Mouse (Mus musculus) leukemia stem cell, adult 10-12 weeks (primary cell): Measurements from ENCODE around the gene Hist1h2ak. TPM values are rescaled to one million over a fixed set of nuclear protein-coding genes. Genes with fewer than 3 reads are reported as not detected.

ENCODE experiments used
- polyA plus RNA-seq: library from polyadenylated mRNA; stranded (reverse); fragments of >175 nt; gene quantifications from 2 replicates; pipeline ENCODE4 v1.2.3, GENCODE M21; 2012; ENCODE audit warnings: low replicate concordance

Gene Hist1h2ak
- polyA plus RNA-seq = 161 and 169 TPM in 2 replicates

DNA sequence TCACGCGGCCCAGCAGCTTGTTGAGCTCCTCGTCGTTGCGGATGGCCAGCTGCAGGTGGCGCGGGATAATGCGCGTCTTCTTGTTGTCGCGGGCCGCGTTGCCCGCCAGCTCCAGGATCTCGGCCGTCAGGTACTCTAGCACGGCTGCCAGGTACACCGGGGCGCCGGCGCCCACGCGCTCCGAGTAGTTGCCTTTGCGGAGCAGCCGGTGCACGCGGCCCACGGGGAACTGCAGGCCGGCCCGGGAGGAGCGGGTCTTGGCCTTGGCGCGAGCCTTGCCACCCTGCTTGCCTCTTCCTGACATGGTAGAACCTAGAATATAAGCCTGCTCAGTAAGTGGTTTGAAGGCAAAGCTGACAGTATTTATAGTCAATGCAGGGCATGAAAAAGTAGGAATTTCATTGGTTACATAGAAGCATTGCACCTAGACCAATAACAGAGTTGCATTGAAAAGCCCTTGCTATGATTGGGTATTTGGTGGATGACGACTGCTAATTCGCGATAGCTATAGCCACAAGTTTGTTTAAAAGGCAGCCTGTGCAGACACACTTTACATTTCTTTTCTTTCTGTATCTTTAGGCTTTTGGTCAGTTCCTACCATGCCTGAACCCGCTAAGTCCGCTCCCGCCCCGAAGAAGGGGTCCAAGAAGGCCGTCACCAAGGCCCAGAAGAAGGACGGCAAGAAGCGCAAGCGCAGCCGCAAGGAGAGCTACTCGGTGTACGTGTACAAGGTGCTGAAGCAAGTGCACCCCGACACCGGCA lies at the start of gene Hist1h2ak, which contains the start of gene Hist1h2bn:
Gene Hist1h2ak (minus strand): TSS at position 304 of the 762 bp plus-strand sequence.
Gene Hist1h2bn (plus strand): TSS at position 600 of the 762 bp plus-strand sequence.

DNA sequence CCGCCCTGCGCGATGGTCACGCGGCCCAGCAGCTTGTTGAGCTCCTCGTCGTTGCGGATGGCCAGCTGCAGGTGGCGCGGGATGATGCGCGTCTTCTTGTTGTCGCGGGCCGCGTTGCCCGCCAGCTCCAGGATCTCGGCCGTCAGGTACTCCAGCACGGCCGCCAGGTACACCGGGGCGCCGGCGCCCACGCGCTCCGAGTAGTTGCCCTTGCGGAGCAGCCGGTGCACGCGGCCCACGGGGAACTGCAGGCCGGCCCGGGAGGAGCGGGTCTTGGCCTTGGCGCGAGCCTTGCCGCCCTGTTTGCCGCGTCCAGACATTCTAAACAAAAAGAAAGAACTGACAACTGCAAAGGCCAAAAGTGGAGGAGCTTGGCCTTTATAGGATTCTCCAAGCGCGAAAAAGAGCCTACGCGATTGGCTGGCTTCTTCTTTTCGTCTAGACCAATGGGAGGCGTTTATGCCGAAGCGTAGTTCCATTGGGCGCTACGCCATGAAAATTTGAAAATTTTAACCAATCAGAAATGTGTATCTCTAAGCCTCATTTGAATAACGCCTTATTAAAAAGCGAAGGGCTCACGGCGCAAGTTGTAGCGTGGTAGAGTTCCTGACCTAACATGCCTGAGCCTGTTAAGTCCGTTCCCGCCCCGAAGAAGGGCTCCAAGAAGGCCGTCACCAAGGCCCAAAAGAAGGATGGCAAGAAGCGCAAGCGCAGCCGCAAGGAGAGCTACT lies 33.4 kb upstream of the Hist1h2ak start, which contains the start of the genes Hist1h2an and Hist1h2bp:
Gene Hist1h2an (minus strand): TSS at position 320 of the 731 bp plus-strand sequence.
Gene Hist1h2bp (plus strand): TSS at position 563 of the 731 bp plus-strand sequence.

DNA sequence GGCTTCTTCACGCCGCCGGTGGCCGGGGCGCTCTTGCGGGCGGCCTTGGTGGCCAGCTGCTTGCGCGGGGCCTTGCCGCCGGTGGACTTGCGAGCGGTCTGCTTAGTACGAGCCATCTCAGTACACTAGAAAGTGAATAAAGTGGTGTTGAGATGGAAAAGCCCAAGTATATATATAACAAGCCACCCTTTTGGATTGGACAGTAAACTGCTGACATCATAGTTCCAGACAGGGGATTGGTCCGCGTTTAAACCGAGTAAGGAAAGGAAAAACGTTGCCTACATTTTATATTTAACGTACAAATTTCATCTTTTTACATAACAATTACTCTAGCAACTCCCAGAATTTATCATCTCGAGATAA lies 29.6 kb upstream of the Hist1h2ak start, which contains the start of gene Hist1h3i:
Gene Hist1h3i (minus strand): TSS at position 116 of the 363 bp plus-strand sequence.

DNA sequence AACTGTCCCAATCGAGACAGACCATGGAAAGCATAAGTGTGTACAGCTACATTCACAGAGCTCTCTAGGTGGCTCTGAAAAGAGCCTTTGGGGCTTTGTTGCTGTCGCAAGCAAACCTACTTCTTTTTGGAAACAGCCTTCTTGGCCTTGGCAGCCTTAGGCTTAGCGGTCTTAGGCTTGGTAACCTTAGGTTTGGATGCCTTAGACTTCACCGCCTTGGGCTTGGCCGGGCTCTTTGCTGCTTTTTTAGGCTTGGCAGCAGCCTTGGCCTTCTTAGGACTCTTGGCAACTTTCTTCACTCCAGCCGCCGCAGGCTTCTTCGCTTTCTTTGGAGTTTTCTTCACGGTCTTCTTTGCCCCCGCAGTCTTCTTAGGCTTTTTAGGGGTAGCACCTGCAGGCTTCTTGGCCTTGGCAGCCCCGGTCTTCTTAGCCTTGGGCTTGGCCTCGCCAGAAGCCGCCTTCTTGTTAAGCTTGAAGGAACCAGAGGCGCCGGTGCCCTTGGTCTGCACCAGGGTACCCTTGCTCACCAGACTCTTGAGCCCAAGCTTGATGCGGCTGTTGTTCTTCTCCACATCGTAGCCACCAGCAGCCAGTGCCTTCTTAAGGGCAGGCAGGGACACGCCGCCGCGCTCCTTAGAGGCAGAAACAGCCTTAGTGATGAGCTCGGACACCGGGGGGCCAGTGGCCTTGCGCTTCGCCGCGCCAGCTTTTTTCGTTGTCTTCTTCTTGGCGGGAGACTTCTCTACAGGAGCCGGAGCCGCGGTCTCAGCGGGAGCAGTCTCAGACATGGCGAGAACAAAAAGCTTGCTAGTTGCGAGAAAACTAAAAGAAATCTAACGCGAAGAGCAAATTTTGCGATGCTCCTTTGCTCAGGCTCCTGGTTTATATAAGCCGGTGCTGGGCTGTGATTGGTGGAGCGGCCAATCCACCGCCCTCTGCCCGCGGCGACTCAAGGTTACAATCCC lies 26.4 kb upstream of the Hist1h2ak start, which contains the start of gene Hist1h1b:
Gene Hist1h1b (minus strand): TSS at position 859 of the 965 bp plus-strand sequence.

DNA sequence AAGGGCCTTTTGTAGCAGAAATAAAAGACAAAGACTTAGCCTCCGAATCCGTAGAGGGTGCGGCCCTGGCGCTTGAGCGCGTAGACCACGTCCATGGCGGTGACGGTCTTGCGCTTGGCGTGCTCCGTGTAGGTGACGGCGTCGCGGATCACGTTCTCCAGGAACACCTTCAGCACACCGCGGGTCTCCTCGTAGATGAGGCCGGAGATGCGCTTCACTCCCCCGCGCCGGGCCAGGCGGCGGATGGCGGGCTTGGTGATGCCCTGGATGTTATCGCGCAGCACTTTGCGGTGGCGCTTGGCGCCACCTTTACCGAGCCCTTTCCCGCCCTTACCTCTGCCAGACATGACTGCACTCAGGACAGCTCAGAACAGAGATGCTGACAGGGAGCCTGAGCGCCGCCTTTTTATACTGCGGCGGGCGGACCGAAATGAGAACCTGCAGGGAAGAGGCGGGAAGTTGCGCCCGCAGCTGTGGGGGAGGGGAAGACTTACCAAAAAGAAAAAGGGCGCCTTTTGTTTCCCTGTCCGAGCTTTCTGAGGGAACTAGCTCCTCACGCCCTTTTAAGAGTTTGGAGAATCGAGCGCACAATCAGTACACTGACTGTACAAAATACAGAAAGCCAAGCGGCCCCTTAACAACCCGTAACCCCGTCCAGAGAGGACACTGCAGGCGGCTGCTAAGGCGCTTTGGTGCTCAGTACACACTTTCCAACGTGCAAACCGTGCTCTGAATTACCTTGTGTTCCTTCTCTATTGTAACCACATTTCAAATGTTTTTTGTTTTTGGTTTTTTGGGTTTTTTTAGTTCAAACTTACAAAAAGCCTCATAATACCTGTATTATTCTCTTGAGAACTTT lies 3.2 kb downstream of the Hist1h2ak start, which contains the start of gene Hist1h4k:
Gene Hist1h4k (minus strand): TSS at position 347 of the 859 bp plus-strand sequence.

DNA sequence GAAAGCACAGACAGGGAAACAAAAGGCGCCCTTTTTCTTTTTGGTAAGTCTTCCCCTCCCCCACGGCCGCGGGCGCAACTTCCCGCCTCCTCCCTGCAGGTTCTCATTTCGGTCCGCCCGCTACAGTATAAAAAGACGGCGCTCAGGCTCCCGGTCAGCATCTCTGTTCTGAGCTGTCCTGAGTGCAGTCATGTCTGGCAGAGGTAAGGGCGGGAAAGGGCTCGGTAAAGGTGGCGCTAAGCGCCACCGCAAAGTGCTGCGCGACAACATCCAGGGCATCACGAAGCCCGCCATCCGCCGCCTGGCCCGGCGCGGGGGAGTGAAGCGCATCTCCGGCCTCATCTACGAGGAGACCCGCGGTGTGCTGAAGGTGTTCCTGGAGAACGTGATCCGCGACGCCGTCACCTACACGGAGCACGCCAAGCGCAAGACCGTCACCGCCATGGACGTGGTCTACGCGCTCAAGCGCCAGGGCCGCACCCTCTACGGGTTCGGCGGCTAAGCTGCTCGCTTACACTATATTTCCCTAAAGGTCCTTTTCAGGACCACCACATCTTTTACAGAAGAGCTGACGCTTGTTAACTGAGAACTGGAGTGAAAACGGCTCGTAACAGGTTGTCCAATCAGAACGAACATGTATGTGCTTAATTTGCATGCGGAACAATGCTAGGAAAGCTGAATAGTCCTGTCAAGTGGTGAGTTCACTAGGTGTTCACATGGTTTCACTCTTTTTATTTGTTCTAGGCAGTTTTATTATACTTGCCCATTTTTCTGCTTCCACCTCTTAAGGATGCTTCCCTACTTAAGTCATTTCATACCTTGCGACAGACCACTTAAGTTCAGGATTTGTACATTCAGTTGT lies 18.5 kb downstream of the Hist1h2ak start, which contains the start of gene Hist1h4j:
Gene Hist1h4j (plus strand): TSS at position 159 of the 862 bp plus-strand sequence.

DNA sequence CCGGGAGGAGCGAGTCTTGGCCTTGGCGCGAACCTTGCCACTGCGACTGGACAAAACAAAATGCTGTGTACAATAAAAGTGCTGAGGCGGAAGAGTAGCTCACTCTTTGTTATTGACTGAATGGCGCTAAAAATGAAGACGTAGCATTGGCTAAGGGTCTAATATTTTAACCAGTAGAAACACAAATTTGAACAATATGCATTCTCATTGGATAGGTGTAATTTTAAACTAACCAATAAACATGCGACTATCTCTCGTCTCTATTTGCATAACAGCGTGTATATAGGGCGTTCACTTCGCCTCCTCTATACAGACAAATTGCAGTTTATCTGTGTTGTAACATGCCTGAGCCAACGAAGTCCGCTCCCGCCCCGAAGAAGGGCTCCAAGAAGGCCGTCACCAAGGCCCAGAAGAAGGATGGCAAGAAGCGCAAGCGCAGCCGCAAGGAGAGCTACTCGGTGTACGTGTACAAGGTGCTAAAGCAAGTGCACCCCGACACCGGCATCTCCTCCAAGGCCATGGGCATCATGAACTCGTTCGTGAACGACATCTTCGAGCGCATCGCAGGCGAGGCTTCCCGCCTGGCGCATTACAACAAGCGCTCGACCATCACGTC lies 31.8 kb downstream of the Hist1h2ak start, which contains the start of gene Hist1h2bm:
Gene Hist1h2bm (plus strand): TSS at position 288 of the 616 bp plus-strand sequence.

DNA sequence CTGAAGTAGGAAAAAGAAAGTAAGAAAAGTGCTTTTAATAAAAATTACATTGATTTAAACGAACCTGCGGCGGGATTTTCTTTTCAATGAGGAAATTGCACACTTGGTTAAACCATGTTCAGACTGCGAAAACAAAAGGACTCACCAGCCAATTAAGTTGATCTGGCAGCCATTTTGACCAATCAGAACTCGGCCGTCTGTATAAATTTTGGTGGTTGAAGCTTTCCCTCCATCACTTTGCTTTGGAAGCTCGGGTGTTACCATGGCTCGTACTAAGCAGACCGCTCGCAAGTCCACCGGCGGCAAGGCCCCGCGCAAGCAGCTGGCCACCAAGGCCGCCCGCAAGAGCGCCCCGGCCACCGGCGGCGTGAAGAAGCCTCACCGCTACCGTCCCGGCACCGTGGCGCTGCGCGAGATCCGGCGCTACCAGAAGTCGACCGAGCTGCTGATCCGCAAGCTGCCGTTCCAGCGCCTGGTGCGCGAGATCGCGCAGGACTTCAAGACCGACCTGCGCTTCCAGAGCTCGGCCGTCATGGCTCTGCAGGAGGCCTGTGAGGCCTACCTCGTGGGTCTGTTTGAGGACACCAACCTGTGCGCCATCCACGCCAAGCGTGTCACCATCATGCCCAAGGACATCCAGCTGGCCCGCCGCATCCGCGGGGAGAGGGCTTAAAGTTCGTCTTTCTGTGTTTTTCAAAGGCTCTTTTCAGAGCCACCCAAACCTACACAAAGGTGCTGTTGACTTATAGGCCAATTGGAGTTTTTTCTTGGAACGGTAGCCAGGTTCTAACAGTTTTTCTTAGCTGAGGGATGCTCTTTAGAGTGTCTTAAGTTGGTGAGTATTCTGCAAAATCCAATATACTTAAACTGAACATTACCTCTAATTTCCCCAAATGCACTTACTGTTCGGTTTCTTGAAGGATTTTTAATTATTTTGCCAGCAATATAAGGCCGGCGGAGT lies 36.0 kb downstream of the Hist1h2ak start, which contains the start of gene Hist1h3h:
Gene Hist1h3h (plus strand): TSS at position 263 of the 961 bp plus-strand sequence.

DNA sequence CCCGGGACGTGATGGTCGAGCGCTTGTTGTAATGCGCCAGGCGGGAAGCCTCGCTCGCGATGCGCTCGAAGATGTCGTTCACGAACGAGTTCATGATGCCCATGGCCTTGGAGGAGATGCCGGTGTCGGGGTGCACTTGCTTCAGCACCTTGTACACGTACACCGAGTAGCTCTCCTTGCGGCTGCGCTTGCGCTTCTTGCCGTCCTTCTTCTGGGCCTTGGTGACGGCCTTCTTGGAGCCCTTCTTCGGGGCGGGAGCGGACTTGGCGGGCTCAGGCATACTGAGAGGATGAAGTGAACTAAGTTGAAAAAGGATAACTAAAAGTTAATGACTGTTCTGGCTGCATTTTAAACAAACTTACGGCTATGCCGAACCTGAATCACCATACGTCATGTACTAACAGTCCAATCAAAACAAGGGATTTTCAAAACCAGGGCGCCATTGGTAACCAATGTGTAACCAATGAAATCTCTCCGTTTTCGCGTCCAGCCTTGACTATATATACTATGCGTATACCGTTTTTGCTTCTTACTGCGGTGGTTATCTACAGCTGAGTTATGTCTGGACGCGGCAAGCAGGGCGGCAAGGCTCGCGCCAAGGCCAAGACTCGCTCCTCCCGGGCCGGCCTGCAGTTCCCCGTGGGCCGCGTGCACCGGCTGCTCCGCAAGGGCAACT lies 37.6 kb downstream of the Hist1h2ak start, which contains the start of the genes Hist1h2bl and Hist1h2ai:
Gene Hist1h2bl (minus strand): TSS at position 280 of the 676 bp plus-strand sequence.
Gene Hist1h2ai (plus strand): TSS at position 559 of the 676 bp plus-strand sequence.

Other genes starting within 250 kb of the Hist1h2ak start
- 0.74 and 1.9 TPM in 2 replicates for gene Zkscan8, start 222.7 kb downstream of the Hist1h2ak start, polyA plus RNA-seq
- not detected in 2 replicates for gene Olfr1366, start 211.0 kb downstream of the Hist1h2ak start, polyA plus RNA-seq
- gene Olfr1535, start 193.9 kb downstream of the Hist1h2ak start, polyA plus RNA-seq = not detected in 2 replicates
- gene Olfr1364, start 172.1 kb downstream of the Hist1h2ak start, polyA plus RNA-seq = not detected in 2 replicates
- gene Olfr1362, start 139.8 kb downstream of the Hist1h2ak start, polyA plus RNA-seq = not detected in 2 replicates
- not detected in 2 replicates for gene Olfr11, start 111.3 kb downstream of the Hist1h2ak start, polyA plus RNA-seq
- gene Olfr1361, start 90.4 kb downstream of the Hist1h2ak start, polyA plus RNA-seq = not detected in 2 replicates
- not detected in 2 replicates for gene Olfr1360, start 76.4 kb downstream of the Hist1h2ak start, polyA plus RNA-seq
- gene Olfr1359, start 55.7 kb downstream of the Hist1h2ak start, polyA plus RNA-seq = not detected in 2 replicates
- gene Hist1h2bl, start 37.7 kb downstream of the Hist1h2ak start, polyA plus RNA-seq = 5.9 and 13.2 TPM in 2 replicates
- gene Hist1h2ai, start 37.4 kb downstream of the Hist1h2ak start, polyA plus RNA-seq = 24.1 and 37.8 TPM in 2 replicates
- gene Hist1h3h, start 36.2 kb downstream of the Hist1h2ak start, polyA plus RNA-seq = 93.1 and 144 TPM in 2 replicates
- gene Hist1h2bm, start 31.8 kb downstream of the Hist1h2ak start, polyA plus RNA-seq = 3.5 and 3.9 TPM in 2 replicates
- 6.0 and 8.5 TPM in 2 replicates for gene Hist1h4j, start 18.8 kb downstream of the Hist1h2ak start, polyA plus RNA-seq
- gene Hist1h4k, start 3.3 kb downstream of the Hist1h2ak start, polyA plus RNA-seq = 44.9 and 90.4 TPM in 2 replicates
- 5.3 and 11.0 TPM in 2 replicates for gene Hist1h2bn, start 296 bp upstream of the Hist1h2ak start, polyA plus RNA-seq
- gene Hist1h1b, start 26.8 kb upstream of the Hist1h2ak start, polyA plus RNA-seq = 3.5 and 3.7 TPM in 2 replicates
- 8.4 and 51.9 TPM in 2 replicates for gene Hist1h3i, start 29.5 kb upstream of the Hist1h2ak start, polyA plus RNA-seq
- gene Hist1h2an, start 33.4 kb upstream of the Hist1h2ak start, polyA plus RNA-seq = 52.7 and 74.5 TPM in 2 replicates
- gene Hist1h2bp, start 33.6 kb upstream of the Hist1h2ak start, polyA plus RNA-seq = 3.2 and 6.2 TPM in 2 replicates
- 6.5 and 15.6 TPM in 2 replicates for gene Hist1h2bq, start 56.4 kb upstream of the Hist1h2ak start, polyA plus RNA-seq
- gene Hist1h2ao, start 56.6 kb upstream of the Hist1h2ak start, polyA plus RNA-seq = 23,509 and 33,455 TPM in 2 replicates
- gene Hist1h4m, start 57.9 kb upstream of the Hist1h2ak start, polyA plus RNA-seq = 65.5 and 70.3 TPM in 2 replicates
- gene Hist1h4n, start 78.4 kb upstream of the Hist1h2ak start, polyA plus RNA-seq = 2.9 and 3.1 TPM in 2 replicates
- 6,280 and 19,065 TPM in 2 replicates for gene Hist1h2ap, start 79.7 kb upstream of the Hist1h2ak start, polyA plus RNA-seq
- 6.3 and 15.4 TPM in 2 replicates for gene Hist1h2br, start 79.9 kb upstream of the Hist1h2ak start, polyA plus RNA-seq
- gene Zfp184, start 191.3 kb upstream of the Hist1h2ak start, polyA plus RNA-seq = not detected in 2 replicates
- not detected in 2 replicates for gene Pom121l2, start 227.4 kb upstream of the Hist1h2ak start, polyA plus RNA-seq